In the genomic region with DNA sequence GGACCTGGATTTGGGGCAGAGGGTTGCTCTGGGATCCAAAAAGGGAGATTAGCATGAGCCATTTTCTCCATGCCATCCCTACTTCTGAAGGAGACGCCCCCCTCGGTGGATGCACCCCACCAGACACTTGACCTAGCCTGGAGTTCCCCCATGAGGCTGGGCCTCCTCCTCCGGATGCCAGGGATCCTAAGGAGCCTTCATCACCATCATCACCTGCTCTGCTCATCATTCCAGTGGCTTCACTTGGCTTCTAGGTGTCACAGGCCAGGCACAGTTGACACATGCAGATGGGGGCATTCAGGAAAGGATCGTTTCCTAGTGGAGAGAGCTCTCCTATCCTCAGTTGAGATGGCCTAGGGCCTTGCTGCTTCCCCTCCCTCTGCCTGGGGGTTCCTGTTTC, we compare ENCODE assay signal across 8 mouse cellular contexts. TPM values are rescaled to one million over a fixed set of nuclear protein-coding genes. Genes with fewer than 3 reads are reported as not detected.
DNase-seq lines count a peak whose midpoint lies in the region; ATAC-seq and TF ChIP-seq lines count a peak whose summit lies in the region.

No protein-coding gene starts in this region.

- H3K9me3 ChIP-seq in embryonic facial prominence, embryonic 14.5 days (ENCODE audit: control insufficient read depth, low read length): no peaks in the 10 kb centered on the region
- H3K9me3 ChIP-seq in hindbrain, embryonic 15.5 days: no peaks in the 10 kb centered on the region
- no peaks in the 10 kb centered on the region for H3K9me3 ChIP-seq in neural tube, embryonic 12.5 days

- no peaks in the 10 kb centered on the region; the same call in 1 of the 2 replicates for H3K4me1 ChIP-seq in embryonic facial prominence, embryonic 14.5 days (ENCODE audit: control insufficient read depth, insufficient read depth, low read length)
- peaks cover 39% of the 10 kb centered on the region for H3K4me1 ChIP-seq in hindbrain, embryonic 15.5 days (replicated peaks)
- peaks cover 14% of the 10 kb centered on the region; the same call in 1 of the 2 replicates for H3K4me1 ChIP-seq in neural tube, embryonic 12.5 days

- 22% methylated on average over 4 of the region's 4 CpGs for WGBS in embryonic facial prominence, embryonic 14.5 days
- 42% methylated on average over 4 of the region's 4 CpGs for WGBS in hindbrain, embryonic 15.5 days
- 30% methylated on average over 4 of the region's 4 CpGs for WGBS in neural tube, embryonic 12.5 days

- H3K27ac ChIP-seq in layer of hippocampus, adult 2 months: peak overlapping the region; percentile 100
- H3K27ac ChIP-seq in embryonic facial prominence, embryonic 14.5 days (replicated peaks; ENCODE audit: low read depth, low read length): no peak overlapping the region
- peak overlapping the region; percentile 74; the same call in 1 of the 2 replicates for H3K27ac ChIP-seq in hindbrain, embryonic 15.5 days (replicated peaks)
- H3K27ac ChIP-seq in neural tube, embryonic 12.5 days: no peak overlapping the region

- H3K36me3 ChIP-seq in embryonic facial prominence, embryonic 14.5 days (ENCODE audit: control insufficient read depth, insufficient read depth, low read length): no peaks in the 10 kb centered on the region
- H3K36me3 ChIP-seq in hindbrain, embryonic 15.5 days: no peaks in the 10 kb centered on the region
- H3K36me3 ChIP-seq in neural tube, embryonic 12.5 days: no peaks in the 10 kb centered on the region

- H3K4me3 ChIP-seq in layer of hippocampus, adult 2 months: peak overlapping the region; percentile 92
- H3K4me3 ChIP-seq in embryonic facial prominence, embryonic 14.5 days (ENCODE audit: low read depth, low read length): peak overlapping the region; percentile 73
- H3K4me3 ChIP-seq in hindbrain, embryonic 15.5 days: peak overlapping the region; percentile 81
- peak overlapping the region; percentile 57 for H3K4me3 ChIP-seq in neural tube, embryonic 12.5 days

- H3K9ac ChIP-seq in embryonic facial prominence, embryonic 14.5 days (ENCODE audit: low read depth, low read length): peak overlapping the region; percentile 73
- H3K9ac ChIP-seq in hindbrain, embryonic 15.5 days: peak overlapping the region; percentile 94
- H3K9ac ChIP-seq in neural tube, embryonic 12.5 days: peak overlapping the region; percentile 79; the same call in 1 of the 2 replicates

- TF ChIP-seq CTCF in layer of hippocampus, adult 2 months (conservative IDR thresholded peaks at IDR 0.05): no peak

- intact Hi-C loops in left cerebral cortex, postnatal 4 days (cut with DNase I): no loop called here

- no peak for DNase-seq in layer of hippocampus, adult 2 months (ENCODE audit: low spot score in 2 of 2)
- no peak for DNase-seq in layer of hippocampus, adult 9-10 months (ENCODE audit: low spot score)
- no peak for DNase-seq in embryonic facial prominence, embryonic 14.5 days (ENCODE audit: low spot score)
- no peak for DNase-seq in left cerebral cortex, postnatal 4 days
- DNase-seq in spleen, adult 12 weeks (ENCODE audit: low spot score): no peak

- no peaks in the 10 kb centered on the region for H3K27me3 ChIP-seq in embryonic facial prominence, embryonic 14.5 days (replicated peaks; ENCODE audit: control insufficient read depth, insufficient read depth, low read length)
- H3K27me3 ChIP-seq in hindbrain, embryonic 15.5 days: no peaks in the 10 kb centered on the region
- peaks cover 11% of the 10 kb centered on the region for H3K27me3 ChIP-seq in neural tube, embryonic 12.5 days (replicated peaks)

- H3K4me2 ChIP-seq in embryonic facial prominence, embryonic 14.5 days (ENCODE audit: low read depth, low read length): peak overlapping the region; percentile 82
- H3K4me2 ChIP-seq in hindbrain, embryonic 15.5 days: peak overlapping the region; percentile 97
- H3K4me2 ChIP-seq in neural tube, embryonic 12.5 days (replicated peaks): peak overlapping the region; percentile 97

- ATAC-seq in embryonic facial prominence, embryonic 14.5 days (ENCODE audit: low read depth): no peak
- ATAC-seq in hindbrain, embryonic 15.5 days (ENCODE audit: low FRiP score, low read depth): 0 out of 2 replicates have a peak, but pooled peaks have one; percentile 11
- ATAC-seq in neural tube, embryonic 12.5 days (ENCODE audit: low FRiP score, low read depth): no peak
- ATAC-seq in erythroid progenitor cell, adult 5-6 weeks (replicated peaks; ENCODE audit: low FRiP score, poor library complexity, severe bottlenecking): no peak

RNA-seq across cellular contexts. Expression of a gene that starts 0.8 kb away (rescaled TPM):
- 10 to 100 TPM; 37.9 to 39.2 TPM for total RNA-seq in layer of hippocampus, adult 2 months (2021)
- polyA plus RNA-seq in embryonic facial prominence, embryonic 14.5 days (2014; fragmentation: Nextera tagmentation; extraction: Ambion mirVana): 3.3 and 4.7 TPM in 2 replicates
- polyA plus RNA-seq in hindbrain, embryonic 15.5 days (2015; fragmentation: Nextera tagmentation; extraction: Ambion mirVana): 21.2 and 24.7 TPM in 2 replicates
- polyA plus RNA-seq in neural tube, embryonic 12.5 days (2016; fragmentation: Nextera tagmentation; extraction: Ambion mirVana): 5.2 and 6.0 TPM in 2 replicates
- 1.3 TPM in 1 of 2 replicates, not detected in the other for total RNA-seq in erythroid progenitor cell, adult 5-6 weeks (2015; ENCODE audit: low replicate concordance)
- not detected in 2 replicates for total RNA-seq in erythroid progenitor cell, adult 5-6 weeks (2017; ENCODE audit: low replicate concordance)
- 10 to 100 TPM; 29.4 to 29.5 TPM for total RNA-seq in left cerebral cortex, postnatal 4 days (2021)

RNA-seq across cellular contexts. Expression of a gene that starts 25.7 kb away (rescaled TPM):
- total RNA-seq in layer of hippocampus, adult 2 months (2021): 10 to 100 TPM; 54.7 to 59.3 TPM
- 20.4 and 22.9 TPM in 2 replicates for polyA plus RNA-seq in embryonic facial prominence, embryonic 14.5 days (2014; fragmentation: Nextera tagmentation; extraction: Ambion mirVana)
- 71.4 and 73.0 TPM in 2 replicates for polyA plus RNA-seq in hindbrain, embryonic 15.5 days (2015; fragmentation: Nextera tagmentation; extraction: Ambion mirVana)
- 53.8 and 59.4 TPM in 2 replicates for polyA plus RNA-seq in neural tube, embryonic 12.5 days (2016; fragmentation: Nextera tagmentation; extraction: Ambion mirVana)
- total RNA-seq in erythroid progenitor cell, adult 5-6 weeks (2015; ENCODE audit: low replicate concordance): 9.6 TPM in 1 of 2 replicates, not detected in the other
- total RNA-seq in erythroid progenitor cell, adult 5-6 weeks (2017; ENCODE audit: low replicate concordance): not detected in 2 replicates
- total RNA-seq in left cerebral cortex, postnatal 4 days (2021): 10 to 100 TPM; 86.6 to 86.9 TPM

Comparison
In these comparisons a context has a peak if more than half of its experiments do, and no peak if none do; other contexts are left out.
1. H3K27ac ChIP-seq: peak in layer of hippocampus, adult 2 months (single experiment) and hindbrain, embryonic 15.5 days (single experiment); none in embryonic facial prominence, embryonic 14.5 days (single experiment) and neural tube, embryonic 12.5 days (single experiment).
2. RNA of a gene that starts 0.8 kb away (total RNA-seq): 37.9 to 39.2 TPM in layer of hippocampus, adult 2 months and 29.4 to 29.5 TPM in left cerebral cortex, postnatal 4 days; 1.3 TPM in erythroid progenitor cell, adult 5-6 weeks; every median in the first group is over 10 times any median in the second.
3. RNA of a gene that starts 25.7 kb away (total RNA-seq): 86.6 to 86.9 TPM in left cerebral cortex, postnatal 4 days and 54.7 to 59.3 TPM in layer of hippocampus, adult 2 months; 9.6 TPM in erythroid progenitor cell, adult 5-6 weeks; every median in the first group is over 4 times any median in the second.
4. Peak in every context shown above with its lines, with median percentiles within 50 percentile points of each other: H3K4me3 ChIP-seq, H3K4me2 ChIP-seq and H3K9ac ChIP-seq.